8 mouse cellular contexts compared by ENCODE assay signal in the genomic region with DNA sequence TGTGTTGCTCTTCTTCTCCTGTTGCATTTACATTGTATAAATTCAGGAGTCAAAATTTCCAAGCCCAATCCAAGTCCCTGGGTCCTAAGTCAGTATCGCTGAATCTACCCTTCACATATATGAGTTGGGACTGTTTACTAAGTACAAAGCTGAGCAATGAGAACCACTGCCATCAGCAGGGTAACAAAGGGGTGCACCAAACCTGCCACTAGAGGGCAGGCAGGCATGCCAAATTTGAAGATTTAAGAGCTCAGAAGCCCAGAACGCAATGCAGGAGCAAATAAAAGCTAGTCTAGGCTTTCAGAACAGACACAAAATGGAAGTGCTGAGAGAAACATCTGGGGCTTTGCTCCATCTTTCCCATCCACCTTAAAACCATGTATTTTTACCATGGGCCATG.
A peak's percentile ranks its signal among the peaks of the same experiment; 100 is the strongest.
DNase-seq lines count a peak whose midpoint lies in the region; ATAC-seq lines count a peak whose summit lies in the region.

No protein-coding gene starts in this region.

- no peaks in the 10 kb centered on the region for H3K36me3 ChIP-seq in kidney, embryonic 14.5 days (ENCODE audit: control insufficient read depth, insufficient read depth, low read length)
- no peaks in the 10 kb centered on the region for H3K36me3 ChIP-seq in midbrain, embryonic 13.5 days

- DNase-seq in kidney, adult 11 months = peak; percentile 21
- peak; percentile 43 for DNase-seq in MEL-GATA-1-ER (ENCODE audit: extremely low read depth, low read depth)
- DNase-seq in cerebellum, adult 11-12 months = peak; percentile 46
- peak; percentile 19 for DNase-seq in gastrocnemius, postnatal 10 days
- peak; percentile 41 to 49 for DNase-seq in layer of hippocampus, postnatal 36 days

- no peak for ATAC-seq in kidney, embryonic 14.5 days (ENCODE audit: low FRiP score, low TSS enrichment)
- ATAC-seq in midbrain, embryonic 13.5 days = peak; percentile 56
- ATAC-seq in inflammation-experienced regulatory T-cells, adult 6 months = no peak

- no peak overlapping the region for H3K9ac ChIP-seq in kidney, embryonic 14.5 days (ENCODE audit: low read depth, low read length)
- H3K9ac ChIP-seq in midbrain, embryonic 13.5 days (replicated peaks) = no peak overlapping the region

- H3K9me3 ChIP-seq in kidney, embryonic 14.5 days (ENCODE audit: control insufficient read depth, low read length) = no peaks in the 10 kb centered on the region
- no peaks in the 10 kb centered on the region for H3K9me3 ChIP-seq in midbrain, embryonic 13.5 days

- H3K4me1 ChIP-seq in kidney, embryonic 14.5 days (ENCODE audit: control insufficient read depth, insufficient read depth, low read length) = no peaks in the 10 kb centered on the region
- H3K4me1 ChIP-seq in midbrain, embryonic 13.5 days (replicated peaks) = no peaks in the 10 kb centered on the region

- no peak overlapping the region for H3K4me2 ChIP-seq in kidney, embryonic 14.5 days (replicated peaks; ENCODE audit: low read depth, low read length)
- no peak overlapping the region for H3K4me2 ChIP-seq in midbrain, embryonic 13.5 days (replicated peaks)

- H3K27me3 ChIP-seq in kidney, embryonic 14.5 days (ENCODE audit: control insufficient read depth, insufficient read depth, low read length) = no peaks in the 10 kb centered on the region
- peaks cover 26% of the 10 kb centered on the region for H3K27me3 ChIP-seq in midbrain, embryonic 13.5 days

- WGBS in kidney, embryonic 14.5 days = 41% methylated on average over 2 of the region's 2 CpGs
- WGBS in midbrain, embryonic 13.5 days = 43% methylated on average over 2 of the region's 2 CpGs

- no peak overlapping the region for H3K4me3 ChIP-seq in kidney, embryonic 14.5 days (ENCODE audit: low read length)
- H3K4me3 ChIP-seq in midbrain, embryonic 13.5 days (replicated peaks) = no peak overlapping the region

- no peak overlapping the region for H3K27ac ChIP-seq in kidney, embryonic 14.5 days (ENCODE audit: low read depth, low read length)
- no peak overlapping the region for H3K27ac ChIP-seq in midbrain, embryonic 13.5 days
